Mouse (Mus musculus) c-Kit-positive CD71-positive TER-119-negative erythroid progenitor cells, embryonic 14.5 days (primary cell): ENCODE results near the gene Hnrnph2.

Experiments
- DNase-seq: peaks from one replicate; pipeline ENCODE4 v3.0.0-alpha.2; 2013; ENCODE audit warnings: low read depth

Gene Hnrnph2

DNA sequence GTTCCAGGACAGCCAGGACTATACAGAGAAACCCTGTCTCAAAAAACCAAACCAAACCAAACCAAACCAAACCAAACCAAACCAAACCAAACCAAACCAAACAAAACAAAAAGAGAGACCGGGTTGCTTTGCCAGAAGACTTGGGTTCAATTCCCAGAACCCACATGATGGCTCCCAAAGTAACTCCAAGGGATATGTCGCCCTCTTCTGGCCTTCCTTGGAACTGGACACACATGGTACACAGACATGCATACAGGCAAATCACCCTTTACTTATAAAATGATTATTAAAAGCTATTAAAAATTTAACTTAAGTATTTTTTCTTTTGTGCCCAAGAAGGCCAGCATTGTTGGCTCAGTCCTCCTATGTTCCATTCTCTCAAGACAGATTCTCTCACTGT lies 13.3 kb downstream of the Hnrnph2 start:
- DNase-seq, result no peak

DNA sequence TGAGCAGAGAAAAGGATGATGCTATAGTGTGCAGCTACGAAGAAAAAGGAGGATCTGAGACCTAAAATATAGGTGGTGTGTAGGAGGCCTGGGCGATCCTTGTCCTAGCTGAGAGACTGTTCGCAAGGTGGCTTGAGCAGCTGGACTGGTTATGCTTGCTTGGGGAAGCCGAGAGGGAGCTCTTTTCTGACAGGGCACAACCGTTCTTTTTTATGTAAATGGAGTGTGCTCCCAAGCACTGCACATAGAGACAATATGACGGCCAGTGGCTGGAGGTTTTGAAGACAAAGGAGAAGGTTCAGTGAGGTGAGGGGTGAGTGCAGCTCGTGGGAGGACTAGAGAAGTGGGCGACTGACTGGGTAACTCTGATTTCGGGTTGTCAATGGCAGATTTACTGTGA lies 18.7 kb downstream of the Hnrnph2 start:
- DNase-seq, result no peak

DNA sequence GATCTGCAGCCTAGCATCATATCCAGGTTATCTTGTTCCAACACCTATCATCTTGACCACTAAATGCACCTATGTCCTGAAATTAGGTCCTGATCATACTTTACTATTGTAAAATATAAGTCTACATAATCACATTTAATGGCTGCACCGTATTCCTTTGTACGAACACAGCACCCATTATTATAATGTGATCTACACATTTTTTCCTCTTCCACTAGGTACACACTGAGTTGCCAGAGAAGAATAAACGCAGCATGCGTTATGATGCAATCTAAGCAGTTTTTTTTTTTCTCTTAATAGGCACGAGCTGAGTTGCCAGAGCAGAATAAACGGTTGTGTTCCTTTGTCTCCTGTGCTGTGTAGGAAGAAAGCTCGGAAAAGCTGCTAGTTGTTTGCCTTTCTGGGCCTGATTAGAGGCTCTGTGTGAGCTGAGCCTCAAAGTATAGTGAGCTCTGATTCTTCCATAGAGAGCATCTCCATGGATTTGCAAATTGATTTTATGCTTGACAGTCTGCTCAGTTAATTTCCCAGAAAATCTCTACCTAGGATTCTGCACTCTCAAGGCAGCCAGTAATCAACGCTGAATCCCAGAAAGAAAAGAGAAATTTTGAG lies 19.4 kb downstream of the Hnrnph2 start:
- no peak for DNase-seq

DNA sequence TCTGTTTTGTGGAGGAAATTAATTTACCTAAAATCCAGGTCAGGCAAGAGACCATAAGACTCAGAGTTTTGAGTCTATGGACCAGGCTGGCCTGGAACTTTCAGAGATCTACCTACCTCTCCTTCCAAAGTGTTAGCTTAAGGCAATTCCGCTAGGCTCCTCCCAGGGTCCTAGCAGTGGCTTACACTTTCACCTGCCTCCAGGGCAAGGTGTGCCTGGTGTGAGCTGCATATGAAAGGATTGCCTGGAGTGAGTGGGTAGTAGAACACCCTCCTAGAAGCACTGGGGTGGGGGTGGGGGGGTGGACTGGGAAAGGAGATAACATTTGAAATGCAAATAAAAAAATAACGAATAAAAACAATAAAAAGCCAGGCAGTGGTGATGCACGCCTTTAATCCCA lies 20.7 kb downstream of the Hnrnph2 start:
- DNase-seq, result no peak

DNA sequence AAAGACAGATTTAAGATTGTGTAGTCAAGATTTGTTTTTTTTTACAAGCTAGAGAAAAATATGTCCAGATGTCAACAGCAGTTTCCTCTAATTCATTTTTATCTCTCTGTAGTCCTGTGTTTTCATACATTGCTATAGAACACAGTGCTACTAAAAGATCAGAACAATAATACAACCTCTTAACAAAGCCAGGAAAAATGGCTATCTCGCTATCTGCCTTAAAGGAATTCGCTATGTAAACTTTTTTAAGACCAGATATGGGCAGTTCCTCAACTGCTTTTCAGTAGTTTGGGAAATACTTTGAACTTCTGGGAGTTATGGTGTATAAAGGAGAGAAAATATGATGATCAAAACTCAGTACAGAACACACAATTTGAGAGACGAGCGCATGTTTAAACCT lies 22.4 kb downstream of the Hnrnph2 start:
- DNase-seq, result no peak

DNA sequence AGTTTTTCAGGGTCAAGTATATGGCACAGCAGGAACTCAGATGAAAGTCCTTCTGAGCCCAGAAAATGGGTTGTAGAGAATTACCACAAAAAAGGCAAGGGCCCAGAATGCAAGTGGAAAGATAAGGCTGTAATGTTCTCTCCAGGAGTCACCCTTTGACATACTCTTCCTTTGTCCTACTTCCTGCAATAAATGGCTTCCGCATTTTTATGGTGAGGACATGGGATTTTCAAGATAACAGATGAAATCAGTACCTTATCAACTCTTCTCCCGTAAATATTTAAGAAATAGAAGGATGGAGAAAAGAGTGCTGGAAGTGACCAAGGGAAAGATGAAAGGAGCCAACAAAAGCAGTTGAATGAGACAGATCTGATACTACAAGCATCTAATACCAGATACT lies 27.2 kb downstream of the Hnrnph2 start:
- DNase-seq, result no peak

DNA sequence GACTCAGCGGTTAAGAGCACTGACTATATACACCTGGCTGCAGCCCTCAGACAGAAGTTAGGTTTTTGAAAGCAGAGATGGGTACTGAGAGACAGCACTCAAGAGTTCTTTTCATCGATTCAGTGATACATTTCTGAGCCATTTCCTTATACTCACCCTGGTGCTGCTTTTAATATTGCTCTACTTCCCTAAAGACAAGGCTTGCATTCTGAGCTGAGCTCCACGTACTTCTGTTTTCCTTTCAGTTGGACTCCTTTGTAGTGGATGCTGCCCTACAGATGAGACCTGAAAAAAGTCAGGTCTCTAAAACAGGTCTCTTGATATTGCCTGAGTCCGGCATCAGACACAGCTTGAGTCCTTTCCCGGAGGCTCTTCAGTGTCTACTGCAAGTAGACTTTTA lies 31.7 kb downstream of the Hnrnph2 start:
- no peak for DNase-seq

DNA sequence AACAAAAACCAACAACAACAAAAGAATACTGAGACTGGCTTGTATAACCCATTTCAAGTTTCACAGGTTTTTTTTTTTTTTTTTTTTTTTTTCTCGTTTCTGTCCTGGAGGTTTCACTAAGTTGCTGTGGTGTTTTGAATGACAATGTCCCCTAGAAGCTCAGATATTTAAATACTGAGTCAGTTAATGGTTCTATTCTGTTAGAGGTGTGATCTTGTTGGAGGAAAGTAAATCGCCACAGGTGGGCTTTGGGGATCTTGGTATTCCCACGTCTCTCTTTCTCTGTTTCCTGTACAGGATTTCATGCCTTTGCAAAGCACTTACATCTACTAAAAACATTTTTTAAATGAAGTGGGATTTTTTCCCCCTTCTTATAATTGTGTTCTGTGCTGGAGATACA lies 34.1 kb downstream of the Hnrnph2 start:
- DNase-seq, result no peak

DNA sequence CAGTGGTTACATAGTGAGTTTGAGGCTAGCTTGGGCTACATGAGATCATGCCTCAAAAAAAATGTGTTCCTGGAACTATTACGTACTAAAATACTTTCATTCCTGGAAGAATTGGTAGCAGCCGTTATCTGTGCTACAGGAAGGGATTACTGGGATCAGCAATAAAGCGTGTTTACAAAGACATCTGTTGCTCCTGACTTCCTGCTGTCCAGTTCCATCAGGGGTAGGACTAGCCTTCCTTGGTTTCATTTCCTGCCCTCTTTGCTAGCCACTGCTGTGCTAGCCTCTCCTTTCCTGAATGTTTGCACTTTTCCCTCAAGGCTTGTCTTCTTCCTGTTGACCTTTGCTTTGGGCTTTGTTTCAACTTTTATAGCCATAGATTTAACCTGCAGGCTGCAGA lies 34.9 kb downstream of the Hnrnph2 start:
- no peak for DNase-seq

DNA sequence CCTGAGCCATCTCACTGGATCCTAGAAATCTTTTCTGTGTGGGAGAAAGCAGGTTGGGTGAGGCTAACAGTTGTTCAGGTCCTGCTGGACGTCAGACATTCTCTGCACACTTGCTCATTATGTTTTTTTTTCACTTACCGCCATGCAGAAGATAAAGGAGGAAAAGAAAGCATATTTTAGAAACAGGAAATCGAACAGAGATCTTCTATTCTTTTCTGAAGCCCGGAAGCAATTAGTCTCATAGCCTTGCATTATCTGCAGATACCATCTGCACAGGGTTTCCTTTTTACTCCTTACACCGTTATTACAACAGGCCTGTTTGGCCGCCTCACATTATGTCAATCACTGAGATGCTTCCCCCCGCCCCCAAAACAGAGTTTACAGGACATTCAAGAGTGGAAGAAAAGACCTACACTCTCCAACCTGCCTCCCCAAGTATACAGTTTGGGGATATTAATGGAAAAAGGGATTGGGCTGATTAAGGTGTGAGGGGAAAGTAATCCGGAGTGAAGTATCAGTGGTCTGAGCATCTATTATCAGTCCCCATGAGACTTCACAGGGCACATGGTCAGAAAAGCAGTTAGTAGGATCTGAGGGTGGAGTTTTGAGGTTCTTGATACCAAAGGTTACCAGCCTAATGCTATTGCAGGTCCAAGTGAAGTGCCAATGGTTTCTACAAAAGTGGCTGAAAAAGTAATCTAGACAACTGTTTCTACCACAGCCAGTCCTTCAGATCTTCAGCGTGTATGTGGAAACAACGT lies 40.2 kb downstream of the Hnrnph2 start:
- no peak for DNase-seq

DNA sequence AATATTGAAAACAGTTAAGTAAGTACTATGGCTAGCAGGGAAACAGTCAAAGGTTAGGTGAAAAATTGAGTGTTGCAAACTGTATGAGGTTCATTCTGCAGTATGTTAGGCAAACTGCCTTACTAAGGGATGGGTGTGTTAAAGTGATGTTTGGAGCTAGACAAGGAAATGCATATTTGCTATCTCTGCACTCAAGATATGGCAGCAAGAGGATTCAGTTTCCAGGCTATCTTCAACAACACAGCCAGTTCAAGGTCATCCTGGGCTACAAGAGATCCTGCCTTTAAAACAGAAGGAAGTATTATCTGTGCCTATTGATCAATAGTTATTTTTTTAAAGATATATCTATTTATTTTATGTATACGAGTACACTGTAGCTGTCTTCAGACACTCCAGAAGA lies 45.4 kb downstream of the Hnrnph2 start:
- DNase-seq, result no peak

DNA sequence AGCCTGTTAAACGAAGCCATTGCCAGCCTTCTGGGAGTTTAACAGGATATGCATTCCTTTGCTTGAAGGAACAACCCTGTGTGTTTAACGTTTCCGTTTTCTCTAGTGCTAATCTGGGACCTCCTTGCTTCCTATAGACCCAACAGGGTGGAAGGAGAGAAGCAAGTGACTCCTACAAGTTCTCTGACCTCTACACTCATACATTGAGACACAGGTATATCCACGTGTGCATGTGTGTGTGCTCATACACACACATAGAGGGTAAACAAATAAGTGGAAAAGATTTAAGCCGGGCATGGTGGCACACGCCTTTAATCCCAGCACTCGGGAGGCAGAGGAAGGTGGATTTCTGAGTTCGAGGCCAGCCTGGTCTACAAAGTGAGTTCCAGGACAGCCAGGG lies 46.4 kb downstream of the Hnrnph2 start:
- no peak for DNase-seq

DNA sequence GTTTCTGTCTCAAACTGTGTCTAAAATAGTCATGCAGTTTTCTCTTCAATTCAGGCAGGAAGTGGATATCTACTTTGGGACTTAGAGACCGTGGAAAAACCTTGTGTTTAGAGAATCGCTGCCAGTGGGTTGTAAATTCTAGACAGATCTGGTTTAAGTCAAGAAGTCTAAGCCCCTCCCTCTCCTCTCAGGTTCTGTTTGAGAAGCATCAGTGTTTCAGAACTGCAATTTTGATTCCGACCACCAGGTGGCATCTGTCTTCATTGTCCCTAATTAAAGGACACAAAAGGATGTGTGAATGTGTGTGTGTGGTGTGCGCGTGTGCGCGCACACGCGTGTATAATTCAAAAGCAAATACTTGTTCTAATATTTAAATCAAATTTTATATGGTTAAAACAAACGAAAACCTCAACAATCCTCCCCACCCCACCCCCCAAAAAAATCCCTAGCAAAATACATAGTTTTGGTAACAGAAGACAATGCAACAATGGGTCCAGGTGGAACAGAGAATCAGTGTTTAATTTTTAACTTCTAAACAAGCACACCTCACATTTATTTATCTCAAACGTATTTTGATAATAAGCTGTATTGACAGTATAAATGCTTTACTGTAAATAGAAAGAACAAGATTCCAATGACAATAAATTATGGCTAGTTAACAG lies 47.2 kb downstream of the Hnrnph2 start:
- peak; percentile 59 for DNase-seq

DNA sequence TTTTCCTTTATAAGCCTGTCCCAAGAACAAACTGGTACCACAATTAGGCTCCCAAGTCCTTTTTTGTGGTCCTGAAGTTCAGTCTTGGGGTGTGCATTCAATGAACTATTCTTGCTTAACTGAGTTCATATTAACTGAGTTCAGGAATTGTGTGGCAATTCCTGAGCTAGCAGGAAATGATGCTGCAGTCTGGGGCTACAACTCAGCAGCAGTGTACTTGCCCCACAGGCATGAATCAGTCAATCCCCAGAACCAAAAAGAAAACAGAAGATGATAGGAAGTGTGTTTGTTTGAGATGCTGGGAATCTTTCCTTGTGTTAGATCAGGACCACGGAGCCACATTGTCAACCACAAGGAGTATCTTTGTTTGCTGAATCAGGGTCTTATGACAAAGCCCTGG lies 51.1 kb downstream of the Hnrnph2 start:
- DNase-seq, result no peak
